Mouse (Mus musculus): ENCODE data around the gene Magea10.

Magea10 gene

DNA sequence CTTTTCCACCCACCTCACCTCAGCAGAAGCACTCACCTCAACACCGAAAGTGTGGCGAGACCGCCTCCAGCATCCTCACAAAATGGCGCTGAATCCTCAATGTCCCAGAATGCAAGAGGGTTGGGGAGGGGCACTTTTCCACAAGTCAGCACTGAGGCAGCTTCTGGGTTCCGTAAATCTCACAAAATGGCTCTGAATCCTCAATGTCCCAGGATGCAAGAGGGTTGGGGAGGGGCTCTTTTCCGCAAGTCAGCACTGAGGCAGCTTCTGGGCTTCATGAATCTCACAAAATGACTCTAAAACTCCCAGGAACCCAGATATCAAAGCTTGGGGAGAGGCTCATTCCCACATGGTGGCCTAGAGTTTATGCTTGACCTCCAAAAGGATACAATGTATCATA lies at the start of gene Magea10:
Gene Magea10 (minus strand): TSS at position 101 of the 400 bp plus-strand sequence.
- no peak for DNase-seq (ENCODE audit: low spot score)

GRCm38 (mm10) chrX:72381972-72382371 lies 4.7 kb downstream of the Magea10 start:
- no peak for DNase-seq (ENCODE audit: low spot score)
